Mouse (Mus musculus): ENCODE results near the gene Arhgef7.

Gene Arhgef7

DNA sequence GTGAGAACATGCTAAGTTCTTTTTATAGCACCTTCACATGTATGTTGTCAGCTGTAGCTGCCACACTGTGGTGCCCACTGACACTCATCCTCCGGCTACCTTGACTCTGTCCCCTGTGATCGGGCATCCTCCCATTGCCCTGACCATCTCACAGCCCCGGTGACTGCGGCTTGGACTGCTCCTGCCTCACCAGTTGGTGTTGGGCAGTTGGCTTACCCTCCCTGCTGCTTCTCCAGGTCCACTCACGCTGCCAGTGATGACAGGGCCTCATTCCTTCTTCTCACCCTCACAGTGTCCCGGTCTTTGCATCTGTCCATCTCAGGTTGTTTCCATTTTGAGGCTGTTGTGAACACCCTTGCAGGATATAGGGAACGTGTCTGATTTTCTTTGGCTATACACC is 35.3 kb downstream of the Arhgef7 start:
- no peak for DNase-seq (ENCODE audit: low read depth, low spot score)

- DNase-seq (ENCODE audit: low read depth, low spot score), result no peak
These were observed 39.8 kb downstream of the Arhgef7 start for GRCm38 (mm10) chr8:11767213-11767840.

DNA sequence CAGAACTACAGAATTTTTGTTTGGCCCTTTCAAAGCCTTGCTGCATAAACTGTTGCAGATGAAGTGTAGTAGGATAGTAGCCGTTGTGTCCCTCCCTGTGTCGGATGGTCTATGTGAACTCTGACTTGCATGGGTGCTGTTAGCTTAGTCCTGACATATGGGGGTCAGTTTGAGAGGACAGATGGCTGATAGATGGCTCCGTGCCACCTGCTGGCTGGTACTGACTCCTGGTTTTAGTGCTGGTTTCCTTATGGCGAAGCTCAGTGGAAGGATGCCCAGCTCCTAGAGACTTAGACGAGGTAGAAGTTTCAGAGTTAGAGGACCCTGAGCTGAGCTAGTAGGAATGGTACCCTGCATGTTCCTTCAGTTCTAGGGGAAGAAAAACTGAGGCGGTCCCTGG is 42.5 kb downstream of the Arhgef7 start:
- no peak for DNase-seq (ENCODE audit: low read depth, low spot score)

DNA sequence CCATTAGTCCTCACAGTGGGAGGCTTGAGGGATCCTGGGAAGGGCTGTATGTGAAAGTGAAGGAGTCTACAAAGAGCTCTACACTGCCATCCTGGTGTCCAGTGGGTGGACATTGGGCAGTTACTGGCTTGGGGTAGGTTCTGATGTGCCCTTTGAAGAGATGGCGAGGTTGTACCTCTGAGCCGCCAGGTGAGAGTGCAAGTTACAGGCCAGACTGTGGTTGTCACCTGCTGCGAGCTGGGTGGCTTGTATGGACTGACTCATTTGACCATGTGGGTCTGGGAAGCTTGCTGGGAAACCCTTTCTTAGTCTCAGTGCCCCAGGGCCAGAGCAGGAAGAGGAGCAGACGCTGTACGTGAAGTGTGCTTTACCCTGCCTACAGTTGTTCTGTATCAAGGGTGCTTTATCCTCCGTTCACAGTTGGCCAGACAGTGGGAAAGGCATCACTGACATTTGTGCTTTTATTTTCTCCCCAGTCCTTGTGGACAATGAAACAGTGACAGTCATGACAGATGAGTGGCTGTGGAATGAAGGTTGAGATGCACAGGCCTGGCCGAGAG is 43.1 kb downstream of the Arhgef7 start:
- no peak for DNase-seq (ENCODE audit: low read depth, low spot score)

- DNase-seq (ENCODE audit: low read depth, low spot score), result no peak
These were observed 44.1 kb downstream of the Arhgef7 start for GRCm38 (mm10) chr8:11771608-11772007.

DNA sequence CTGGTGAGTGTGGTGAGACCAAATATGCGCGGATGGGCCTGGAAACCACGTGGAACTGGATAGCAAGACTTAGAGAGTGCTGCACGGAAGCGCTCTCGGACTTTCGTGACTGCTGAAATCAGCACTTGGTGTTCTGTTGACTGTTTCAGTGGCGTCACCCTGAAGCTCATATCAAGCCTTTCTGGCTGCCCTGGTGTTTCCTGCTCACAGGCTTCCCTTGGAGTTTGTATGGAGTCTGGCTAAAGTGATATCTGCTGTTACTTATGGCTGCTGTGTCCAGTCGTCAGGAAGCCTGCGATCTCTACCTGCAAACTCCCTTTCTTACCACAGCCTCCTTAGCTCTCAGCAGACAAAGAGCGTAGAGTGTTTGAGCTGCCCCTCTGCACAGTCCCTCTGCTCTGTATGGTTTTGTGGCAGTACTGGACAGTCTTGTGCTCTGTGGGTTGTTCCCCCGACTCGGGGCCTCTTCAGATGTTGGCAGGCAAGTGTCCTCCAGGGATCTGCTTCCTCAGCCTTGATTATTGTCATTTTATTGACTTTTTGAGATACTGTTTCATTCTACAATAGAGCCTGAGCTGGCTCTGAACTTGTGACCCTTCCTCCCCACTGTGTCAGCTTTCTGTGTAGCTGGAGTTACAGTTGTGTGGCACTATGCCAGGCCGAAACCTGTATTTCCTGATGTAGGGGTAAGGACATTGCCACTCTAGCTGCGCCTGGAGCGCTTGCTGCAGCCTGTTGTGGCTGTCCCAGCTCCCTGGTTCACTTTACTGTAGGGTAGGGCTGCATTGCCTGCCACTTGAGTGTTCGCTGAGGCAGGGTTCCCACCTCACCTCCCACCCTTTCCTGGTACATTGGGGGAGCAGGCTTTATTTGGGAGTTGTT is 46.9 kb downstream of the Arhgef7 start:
- no peak for DNase-seq (ENCODE audit: low read depth, low spot score)

GRCm38 (mm10) chr8:11775889-11776288 is 48.4 kb downstream of the Arhgef7 start:
- DNase-seq (ENCODE audit: low read depth, low spot score), result no peak

- DNase-seq (ENCODE audit: low read depth, low spot score), result no peak
These were observed 49.1 kb downstream of the Arhgef7 start for GRCm38 (mm10) chr8:11776451-11777180.

DNA sequence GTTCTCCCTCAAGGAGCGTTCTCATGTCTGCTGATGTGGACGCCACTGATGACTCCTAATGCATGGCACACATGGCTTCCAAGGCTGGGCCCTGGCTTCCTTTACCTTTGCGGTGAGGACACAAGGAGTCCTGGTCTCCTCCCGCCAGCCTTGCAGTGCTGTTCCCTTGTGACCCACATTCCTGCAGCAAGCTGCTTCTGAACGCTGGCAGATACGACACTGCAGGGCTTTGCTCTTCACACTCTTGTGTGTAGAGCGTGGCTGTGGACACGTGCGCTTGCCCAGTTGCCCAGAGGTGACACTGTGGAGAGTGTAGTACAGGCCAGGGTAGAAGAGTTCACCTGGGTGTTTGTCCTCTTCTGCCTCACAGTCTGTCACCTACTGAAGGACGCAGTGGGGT is 49.7 kb downstream of the Arhgef7 start:
- DNase-seq (ENCODE audit: low read depth, low spot score), result no peak

GRCm38 (mm10) chr8:11778646-11779433 is 51.3 kb downstream of the Arhgef7 start:
- no peak for DNase-seq (ENCODE audit: low read depth, low spot score)

DNA sequence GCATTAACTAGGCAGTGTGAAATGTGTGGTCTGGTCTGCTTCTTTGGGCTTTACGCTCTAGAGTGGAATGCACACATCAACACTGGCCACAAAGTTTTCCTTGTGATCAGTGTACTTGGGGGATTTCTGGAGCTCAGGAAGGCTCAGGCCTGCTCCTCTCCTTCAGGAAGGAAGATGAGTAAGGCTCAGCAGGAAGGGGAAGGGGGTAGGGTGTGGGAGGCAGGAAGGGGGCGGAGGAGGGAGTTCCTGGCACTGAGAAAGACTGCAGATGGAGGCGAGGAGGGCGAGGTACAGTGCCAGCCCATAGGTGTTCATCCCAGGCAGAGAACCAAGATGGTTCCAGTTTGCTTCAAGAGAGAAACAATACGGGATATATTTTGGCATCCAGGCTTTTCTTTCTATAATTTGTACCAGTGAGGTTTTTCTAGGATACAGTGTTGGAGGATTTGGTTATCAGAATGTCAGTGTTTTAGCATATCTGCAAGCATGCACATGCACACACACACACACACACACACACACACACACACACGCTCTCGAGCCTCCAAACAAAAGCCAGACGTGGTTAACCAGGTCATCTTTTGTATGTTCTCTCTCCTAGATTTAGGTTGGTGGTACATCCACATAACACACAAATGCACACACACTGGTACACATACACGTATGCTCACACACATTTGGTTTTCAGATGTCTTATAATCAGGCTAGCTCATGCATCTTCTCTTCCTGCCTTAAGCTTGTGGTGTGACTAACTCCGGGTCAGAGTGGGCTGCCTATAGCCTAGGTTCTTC is 52.5 kb downstream of the Arhgef7 start:
- DNase-seq (ENCODE audit: low read depth, low spot score), result no peak

DNA sequence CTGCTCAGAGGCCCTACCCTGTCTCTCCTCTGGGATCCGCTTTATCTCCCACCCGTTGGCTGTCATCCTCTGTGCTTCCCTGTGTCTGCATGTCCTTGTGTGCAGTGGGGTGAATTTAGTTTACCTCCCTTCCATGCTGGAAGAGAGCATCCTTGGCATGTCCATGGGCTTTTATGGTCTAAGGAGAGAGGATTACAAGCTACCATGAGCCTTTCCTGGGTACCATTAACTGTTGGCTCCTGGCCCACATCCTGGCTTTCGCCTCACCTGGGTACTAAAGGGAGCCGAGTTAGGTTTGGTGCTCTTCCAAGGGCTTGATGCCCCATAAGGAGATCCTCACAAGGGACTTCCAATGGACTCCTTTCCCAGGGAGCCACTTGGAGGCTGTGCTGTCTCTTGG is 53.1 kb downstream of the Arhgef7 start:
- DNase-seq (ENCODE audit: low read depth, low spot score), result no peak

DNA sequence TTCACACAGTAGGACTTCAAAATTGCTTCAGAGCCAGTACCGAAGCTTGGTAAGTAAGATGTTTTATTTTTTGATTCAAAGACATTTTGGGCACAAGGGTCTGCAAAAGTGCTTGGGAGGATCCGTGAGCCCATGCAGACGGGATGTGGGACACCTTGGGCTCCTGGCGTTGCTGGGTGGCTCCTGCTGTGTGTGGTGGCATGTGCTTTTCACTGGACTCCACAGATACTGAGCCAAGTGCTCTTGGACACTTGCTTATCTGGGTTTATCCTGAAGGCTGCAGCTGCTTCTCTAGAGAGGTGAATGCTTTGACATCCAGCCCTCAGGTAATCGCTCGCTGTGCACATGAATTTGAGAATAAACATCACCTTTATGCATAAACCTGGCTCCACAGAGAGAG is 55.1 kb downstream of the Arhgef7 start:
- no peak for DNase-seq (ENCODE audit: low read depth, low spot score)

DNA sequence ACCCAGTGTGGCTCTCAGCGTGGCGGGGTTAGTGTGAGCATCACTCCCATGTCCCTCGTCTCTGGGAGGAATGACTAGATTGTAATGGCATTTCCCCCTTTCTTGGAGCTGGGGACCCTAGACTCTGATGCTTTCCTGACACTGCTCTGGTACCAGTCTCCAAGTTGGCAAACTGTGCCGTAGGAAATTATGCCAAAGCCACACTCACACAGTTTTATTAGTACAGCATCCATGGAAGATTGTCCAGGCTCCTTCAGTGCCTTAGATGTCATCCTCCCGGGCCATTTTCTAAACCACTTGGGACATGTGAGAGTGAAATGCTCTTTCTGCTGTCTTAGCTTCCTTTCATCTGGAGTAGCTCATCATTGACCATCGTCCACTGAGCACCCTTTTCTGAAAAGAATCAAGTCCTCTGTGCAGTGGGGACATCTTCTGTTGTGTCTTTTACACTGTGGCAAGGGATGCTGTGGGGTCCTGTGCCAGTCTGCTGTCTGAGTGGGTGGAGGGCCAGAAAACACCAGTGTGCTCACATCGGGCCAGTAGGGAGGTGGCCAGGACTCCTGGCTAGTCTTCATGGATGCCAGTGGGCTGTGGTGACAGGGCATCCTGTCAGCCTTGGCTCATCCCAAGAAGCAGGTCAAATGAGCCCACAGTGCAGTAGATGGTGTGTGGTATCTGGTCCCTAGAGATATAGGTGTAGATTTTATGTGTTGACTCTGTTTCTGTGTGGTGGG is 56.5 kb downstream of the Arhgef7 start:
- DNase-seq (ENCODE audit: low read depth, low spot score), result no peak

GRCm38 (mm10) chr8:11785121-11785520 is 57.6 kb downstream of the Arhgef7 start:
- no peak for DNase-seq (ENCODE audit: low read depth, low spot score)

DNA sequence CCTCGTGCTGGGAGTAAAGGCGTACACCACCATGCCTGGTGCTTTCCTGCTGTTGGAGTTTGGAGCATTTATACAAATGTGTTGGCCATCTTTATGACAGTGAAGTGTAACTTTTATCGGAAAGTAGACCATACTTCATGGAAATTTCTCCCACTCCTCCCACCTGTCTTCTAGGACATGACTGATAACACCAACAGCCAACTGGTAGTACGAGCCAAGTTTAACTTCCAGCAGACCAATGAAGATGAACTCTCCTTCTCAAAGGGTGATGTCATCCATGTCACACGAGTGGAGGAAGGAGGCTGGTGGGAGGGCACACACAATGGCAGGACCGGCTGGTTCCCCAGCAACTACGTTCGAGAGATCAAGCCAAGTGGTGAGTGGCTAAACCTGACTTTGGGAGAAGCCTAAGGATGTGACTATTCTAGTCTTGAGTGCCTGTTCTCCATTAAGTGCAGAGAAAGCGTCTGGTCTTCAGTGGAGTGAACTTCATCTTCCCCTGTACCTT is 58.1 kb downstream of the Arhgef7 start:
- no peak for DNase-seq (ENCODE audit: low read depth, low spot score)

DNA sequence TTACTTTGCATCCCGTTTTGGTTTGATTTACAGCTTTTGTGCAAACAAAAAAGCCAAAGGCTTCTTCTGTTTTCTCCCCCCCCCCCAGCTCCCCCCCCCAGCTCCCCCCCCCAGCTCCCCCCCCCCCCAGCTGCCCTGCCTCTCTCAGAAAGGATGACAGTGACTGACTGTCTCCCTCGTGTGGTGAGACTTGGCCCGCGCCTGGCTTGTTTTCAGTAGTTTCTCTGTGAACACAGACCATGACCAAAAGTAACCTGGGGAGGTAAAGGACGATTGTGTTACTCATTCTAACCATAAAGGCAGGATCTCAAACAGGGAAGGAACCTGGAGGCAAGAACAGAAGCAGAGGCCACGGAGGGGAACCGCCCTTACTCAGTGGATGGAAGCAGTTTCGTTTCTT is 60.7 kb downstream of the Arhgef7 start:
- no peak for DNase-seq (ENCODE audit: low read depth, low spot score)

GRCm38 (mm10) chr8:11789168-11789567 is 61.6 kb downstream of the Arhgef7 start:
- no peak for DNase-seq (ENCODE audit: low read depth, low spot score)

DNA sequence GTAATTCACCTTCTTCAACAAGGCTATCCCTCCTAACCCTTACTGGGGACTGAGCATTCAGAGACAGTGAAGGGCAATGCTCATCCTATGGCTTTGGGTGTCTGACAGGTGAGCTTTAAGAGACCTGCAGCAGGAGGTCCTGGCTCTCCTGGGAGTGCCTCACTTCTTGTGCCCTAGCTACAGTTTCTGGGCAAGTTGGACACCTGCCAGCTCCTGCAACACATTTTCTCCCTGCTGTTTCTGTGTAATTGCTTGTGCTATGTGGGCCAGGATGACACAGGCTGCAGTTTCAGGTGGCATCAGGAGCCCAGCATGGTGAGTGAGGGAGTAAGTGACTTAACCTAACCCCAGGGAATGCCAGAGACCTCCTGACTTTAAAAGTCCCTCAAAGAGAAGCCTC is 67.4 kb downstream of the Arhgef7 start:
- no peak for DNase-seq (ENCODE audit: low read depth, low spot score)

DNA sequence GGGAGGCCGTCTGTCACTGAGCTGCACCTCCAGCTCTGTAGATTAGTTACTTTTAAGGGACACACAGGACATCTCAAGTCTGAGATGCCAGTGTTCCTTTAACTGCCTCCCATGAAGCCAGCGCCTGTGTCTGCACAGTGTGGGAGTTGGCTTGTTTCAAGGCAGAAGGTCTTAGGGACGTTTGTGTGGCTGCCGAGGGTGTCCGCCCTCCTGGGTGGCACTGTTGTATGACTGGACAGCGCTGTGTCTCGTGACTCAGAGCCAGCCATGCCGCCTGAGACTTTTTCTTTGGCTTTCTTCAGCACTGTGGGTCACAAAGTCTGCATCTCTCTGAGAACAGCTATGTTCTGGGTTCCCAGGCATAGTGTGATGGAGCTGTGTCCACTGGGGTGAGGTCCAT is 69.6 kb downstream of the Arhgef7 start:
- DNase-seq (ENCODE audit: low read depth, low spot score), result no peak
